Mouse (Mus musculus): ENCODE results near the gene Ilkap. TPM values are rescaled to one million over a fixed set of nuclear protein-coding genes. Genes with fewer than 3 reads are reported as not detected.

The Ilkap gene
- polyA plus RNA-seq, 1 experiment from 2014 or later = 107 TPM

GRCm38 (mm10) chr1:91413030-91413506 lies 14.5 kb upstream of the Ilkap start:
- H3K27me3 ChIP-seq (replicated peaks) = peaks cover 22% of the 10 kb centered on the region
- peak overlapping the region; percentile 64 for H3K27ac ChIP-seq
- peak; percentile 94 for ATAC-seq

DNA sequence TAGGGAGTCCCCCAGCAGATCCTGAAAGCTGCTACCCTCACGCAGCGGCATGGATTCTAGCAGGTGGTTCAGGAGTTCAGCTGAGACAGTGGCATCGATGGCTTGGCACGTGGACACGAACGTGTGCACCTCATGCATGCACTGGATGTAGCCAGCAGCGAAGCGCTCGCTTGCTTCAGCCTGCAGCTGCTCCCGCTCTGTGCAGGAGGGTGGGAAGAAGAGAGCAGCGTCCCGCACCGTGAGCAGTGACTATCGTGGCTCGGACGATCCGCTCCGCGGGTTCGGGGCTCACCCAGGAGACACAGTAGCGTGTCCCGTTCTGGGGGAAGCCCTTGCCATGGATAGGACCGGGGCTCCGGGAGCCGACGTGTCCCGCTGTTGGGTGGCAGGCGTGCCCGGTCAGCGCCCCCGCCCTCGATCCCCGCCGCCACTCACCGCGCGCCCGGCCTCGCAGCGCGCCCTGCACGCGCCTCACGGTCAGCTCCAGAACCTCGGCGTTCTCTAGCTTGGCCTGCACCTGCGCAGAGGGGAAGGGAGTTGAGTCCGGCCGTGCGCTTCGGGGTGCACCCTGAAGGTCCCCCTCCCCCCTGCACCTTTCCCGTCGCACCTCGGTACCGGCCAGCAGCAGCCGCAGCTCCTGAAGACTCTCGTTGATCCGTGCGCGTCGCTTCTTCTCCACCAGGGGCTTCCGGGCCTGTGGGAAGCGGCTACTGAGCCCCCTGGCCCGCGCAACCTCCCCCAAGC lies 13.8 kb upstream of the Ilkap start:
- H3K36me3 ChIP-seq = no peaks in the 10 kb centered on the region; the same call in 1 of the 2 replicates

More at GRCm38 (mm10) chr1:91413030-91413506, 14.5 kb upstream of the Ilkap start:
- WGBS (ENCODE audit: insufficient replicate concordance) = under 1% methylated on average over 34 of the region's 34 CpGs
- peak overlapping the region; percentile 77 for H3K4me3 ChIP-seq
- H3K36me3 ChIP-seq = no peaks in the 10 kb centered on the region; the same call in 1 of the 2 replicates
- H3K4me2 ChIP-seq = peak overlapping the region; percentile 97
- peak overlapping the region; percentile 81 for H3K9ac ChIP-seq
- H3K9me3 ChIP-seq (replicated peaks) = no peaks in the 10 kb centered on the region
- peaks cover 26% of the 10 kb centered on the region for H3K4me1 ChIP-seq

DNA sequence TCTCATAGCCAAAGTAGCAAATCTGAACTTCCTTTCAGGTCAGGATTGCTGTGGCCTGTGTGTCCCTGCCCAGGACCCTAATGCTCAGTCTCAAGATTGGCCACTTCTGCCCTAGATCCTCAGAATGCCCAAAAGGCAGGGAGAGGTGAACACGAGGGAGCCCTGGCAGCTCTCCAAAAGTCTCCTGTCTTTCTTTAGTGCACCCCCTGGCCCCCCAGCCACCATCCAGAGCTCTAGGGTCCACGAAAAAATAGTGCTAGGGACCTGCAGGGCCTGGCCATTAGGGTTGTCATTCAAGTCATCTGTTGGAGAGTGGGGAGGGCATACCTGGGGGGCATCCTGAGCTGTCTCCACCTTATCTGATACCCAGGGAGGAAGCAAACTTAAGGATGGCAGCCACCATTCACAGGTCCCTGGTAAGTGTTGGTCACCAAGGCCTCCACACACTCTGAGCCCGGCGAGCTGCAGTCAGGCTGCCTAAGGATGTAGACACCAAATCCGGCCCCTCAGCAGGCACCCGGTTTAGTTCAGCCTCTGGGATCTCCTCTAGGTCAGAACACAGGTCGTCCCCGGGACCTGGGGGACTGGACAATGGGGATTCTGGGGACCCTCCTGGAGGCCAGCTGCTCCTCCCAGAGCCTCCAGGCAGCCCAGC lies 13.1 kb upstream of the Ilkap start:
- peak overlapping the region; percentile 81; the same call in 1 of the 2 replicates for H3K9ac ChIP-seq
- no peaks in the 10 kb centered on the region; the same call in 1 of the 2 replicates for H3K36me3 ChIP-seq
- peaks cover 30% of the 10 kb centered on the region for H3K27me3 ChIP-seq (replicated peaks)
- peak overlapping the region; percentile 97 for H3K4me2 ChIP-seq
- H3K4me3 ChIP-seq = peak overlapping the region; percentile 77
- WGBS (ENCODE audit: insufficient replicate concordance) = 72% methylated on average over 8 of the region's 8 CpGs
- no peaks in the 10 kb centered on the region for H3K9me3 ChIP-seq (replicated peaks)
- peaks cover 26% of the 10 kb centered on the region for H3K4me1 ChIP-seq
- H3K27ac ChIP-seq = no peak overlapping the region
- no peak for ATAC-seq

More for the DNA sequence above, 13.8 kb upstream of the Ilkap start:
- Histone ChIP-seq H3K27ac (peak overlapping the region; percentile 60), H3K4me1 (peaks cover 26% of the 10 kb centered on the region), H3K4me3 (peak overlapping the region; percentile 77), H3K9me3 (replicated peaks) (no peaks in the 10 kb centered on the region), H3K27me3 (replicated peaks) (peaks cover 25% of the 10 kb centered on the region), H3K9ac (peak overlapping the region; percentile 81), H3K4me2 (peak overlapping the region; percentile 97)
- peak; percentile 19 for ATAC-seq
- WGBS (ENCODE audit: insufficient replicate concordance) = 6% methylated on average over 63 of the region's 65 CpGs

DNA sequence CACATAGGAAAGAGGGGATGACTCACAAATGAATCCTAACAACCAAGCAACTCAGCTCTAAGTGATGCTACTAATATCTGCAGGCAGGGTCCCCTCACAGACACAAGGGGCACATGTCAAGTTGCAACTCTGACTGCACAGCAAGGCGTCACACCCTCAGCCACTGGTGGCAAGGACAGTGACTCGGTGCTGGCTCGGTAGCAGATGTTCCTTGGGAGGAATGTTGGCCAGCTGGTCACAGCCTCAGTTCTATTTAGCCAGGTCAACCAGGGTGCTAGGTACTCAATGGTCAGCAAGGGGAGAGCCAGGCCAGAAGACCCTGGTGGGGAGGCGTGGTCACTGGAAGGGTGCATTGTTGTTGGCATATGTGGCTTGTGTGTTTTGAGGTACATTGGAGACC lies 9.2 kb upstream of the Ilkap start:
- no peak for ATAC-seq
- no peaks in the 10 kb centered on the region; the same call in 1 of the 2 replicates for H3K36me3 ChIP-seq
- H3K4me1 ChIP-seq = peaks cover 11% of the 10 kb centered on the region
- WGBS (ENCODE audit: insufficient replicate concordance) = 66% methylated on average over 4 of the region's 4 CpGs
- H3K27me3 ChIP-seq (replicated peaks) = peaks cover 42% of the 10 kb centered on the region
- H3K4me3 ChIP-seq = no peak overlapping the region
- no peaks in the 10 kb centered on the region for H3K9me3 ChIP-seq (replicated peaks)
- H3K4me2 ChIP-seq = no peak overlapping the region
- no peak overlapping the region for H3K9ac ChIP-seq
- no peak overlapping the region for H3K27ac ChIP-seq

DNA sequence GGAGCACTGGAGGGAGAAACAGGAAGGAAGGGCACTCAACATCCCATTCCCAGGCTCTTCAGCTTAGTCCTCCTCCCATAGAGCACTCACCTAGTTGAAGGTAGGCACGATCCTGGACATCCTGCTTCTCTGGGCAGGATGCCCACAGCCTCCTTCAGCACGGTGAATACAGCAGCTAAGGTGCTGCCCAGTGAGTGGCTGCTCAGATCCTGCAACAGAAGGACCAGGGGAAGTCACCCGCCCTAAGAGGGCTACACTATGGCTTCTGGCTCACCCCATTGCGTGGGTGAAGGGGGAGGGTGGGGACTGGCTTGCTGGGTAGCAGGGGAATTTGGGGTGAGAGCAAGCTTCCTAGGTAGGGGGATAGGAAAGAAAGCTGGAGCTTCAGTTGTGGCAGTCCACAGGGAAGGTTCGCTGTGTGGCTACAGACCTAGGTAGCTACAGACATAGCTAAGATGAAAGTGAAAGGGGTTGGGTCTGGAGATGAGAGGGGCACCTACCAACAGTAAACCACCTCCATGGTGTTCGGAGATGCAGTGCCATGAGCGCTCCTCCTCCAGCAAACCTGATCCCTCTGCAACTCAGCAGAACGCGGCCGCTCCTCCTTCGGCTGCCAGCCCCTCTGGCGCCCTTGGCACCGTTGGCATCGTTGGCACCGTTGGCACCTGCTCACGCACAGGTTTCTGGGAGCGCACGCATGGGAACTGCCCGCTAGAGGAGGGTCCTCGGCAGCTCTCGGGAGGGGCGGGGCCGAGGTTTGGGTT lies 7.0 kb upstream of the Ilkap start:
- no peak overlapping the region for H3K4me2 ChIP-seq
- no peak overlapping the region for H3K9ac ChIP-seq
- no peaks in the 10 kb centered on the region for H3K4me1 ChIP-seq
- no peaks in the 10 kb centered on the region for H3K9me3 ChIP-seq (replicated peaks)
- H3K27ac ChIP-seq = no peak overlapping the region
- no peak overlapping the region for H3K4me3 ChIP-seq
- 47% methylated on average over 23 of the region's 23 CpGs for WGBS (ENCODE audit: insufficient replicate concordance)
- ATAC-seq = no peak
- no peaks in the 10 kb centered on the region for H3K36me3 ChIP-seq
- peaks cover 43% of the 10 kb centered on the region for H3K27me3 ChIP-seq (replicated peaks)

GRCm38 (mm10) chr1:91404976-91405375 lies 6.4 kb upstream of the Ilkap start:
- H3K9ac ChIP-seq = no peak overlapping the region
- ATAC-seq = no peak
- no peak overlapping the region for H3K27ac ChIP-seq
- no peaks in the 10 kb centered on the region for H3K36me3 ChIP-seq
- H3K4me1 ChIP-seq = no peaks in the 10 kb centered on the region
- H3K4me2 ChIP-seq = no peak overlapping the region
- WGBS (ENCODE audit: insufficient replicate concordance) = 11% methylated on average over 1 of the region's 1 CpGs
- H3K27me3 ChIP-seq (replicated peaks) = peaks cover 48% of the 10 kb centered on the region
- H3K9me3 ChIP-seq (replicated peaks) = no peaks in the 10 kb centered on the region
- H3K4me3 ChIP-seq = no peak overlapping the region

DNA sequence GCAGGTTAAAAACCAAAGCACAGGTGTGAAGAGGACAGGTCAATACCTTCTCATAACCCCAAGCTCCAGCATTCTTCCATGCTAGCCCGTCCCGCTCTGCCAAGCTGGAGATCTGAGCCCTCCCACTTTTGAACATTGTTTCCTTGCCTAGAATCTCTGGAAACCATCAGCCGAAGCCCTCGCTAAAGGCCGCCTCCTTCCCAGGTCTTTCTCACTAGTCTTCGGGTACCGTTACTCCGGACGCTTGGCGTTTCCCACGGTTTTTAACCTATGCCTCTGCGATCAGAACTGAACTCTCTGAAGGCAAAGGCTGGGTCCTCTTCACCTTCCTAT lies 722 bp downstream of the Ilkap start:
- WGBS (ENCODE audit: insufficient replicate concordance) = 1% methylated on average over 12 of the region's 12 CpGs
- Histone ChIP-seq H3K36me3 (peaks cover 38% of the 10 kb centered on the region), H3K27ac (peak overlapping the region; percentile 89), H3K4me2 (peak overlapping the region; percentile 88), H3K4me3 (peak overlapping the region; percentile 92), H3K27me3 (replicated peaks) (0 out of 2 replicates have a peak, but pooled peaks cover 13% of the 10 kb centered on the region), H3K9ac (peak overlapping the region; percentile 96), H3K4me1 (peaks cover 33% of the 10 kb centered on the region), H3K9me3 (replicated peaks) (no peaks in the 10 kb centered on the region)
- ATAC-seq = peak; percentile 1; the same call in 1 of the 2 replicates

DNA sequence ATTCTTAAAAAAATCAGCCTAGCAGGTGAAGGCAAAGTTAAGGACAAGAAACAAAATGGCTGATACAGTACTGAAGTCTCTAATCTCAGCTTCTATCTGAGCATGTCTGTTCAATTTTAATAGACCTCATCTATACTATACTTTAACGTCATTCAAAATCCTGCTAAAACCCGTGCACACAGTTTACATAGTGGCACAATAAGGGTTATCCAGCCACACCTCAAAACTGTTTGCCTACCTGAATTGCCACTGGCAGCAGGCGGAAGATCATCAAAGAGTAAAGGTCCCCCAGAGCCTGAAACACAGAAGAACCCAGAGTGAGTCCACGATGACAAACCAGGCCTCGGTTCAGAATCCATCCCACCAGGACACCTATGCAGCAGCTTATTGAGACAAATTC lies 8.2 kb downstream of the Ilkap start:
- 81% methylated on average over 5 of the region's 5 CpGs for WGBS (ENCODE audit: insufficient replicate concordance)
- Histone ChIP-seq H3K27ac (no peak overlapping the region), H3K9ac (no peak overlapping the region), H3K4me3 (no peak overlapping the region), H3K4me1 (peaks cover 8% of the 10 kb centered on the region; the same call in 1 of the 2 replicates), H3K4me2 (no peak overlapping the region), H3K27me3 (replicated peaks) (no peaks in the 10 kb centered on the region), H3K36me3 (peaks cover 97% of the 10 kb centered on the region), H3K9me3 (replicated peaks) (no peaks in the 10 kb centered on the region)
- no peak for ATAC-seq

DNA sequence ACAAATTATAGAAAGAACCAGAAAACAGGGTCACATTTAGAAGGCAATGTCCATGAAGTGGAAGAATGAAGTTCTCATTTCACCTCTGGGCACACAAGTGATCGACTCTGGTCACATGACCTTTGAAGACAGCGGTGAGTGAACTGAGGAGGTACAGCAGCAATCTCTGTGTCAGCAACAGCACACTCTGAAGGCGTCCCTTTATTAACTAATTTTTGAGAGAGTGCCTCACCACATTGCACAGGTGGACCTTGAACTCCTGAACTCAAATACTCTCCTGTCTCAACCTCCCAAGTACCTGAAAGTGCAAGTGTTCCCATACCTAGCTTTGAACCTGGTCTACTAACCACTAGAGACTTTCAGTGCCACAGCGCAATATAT lies 17.5 kb downstream of the Ilkap start:
- Histone ChIP-seq H3K9ac (no peak overlapping the region), H3K27me3 (replicated peaks) (no peaks in the 10 kb centered on the region), H3K4me2 (no peak overlapping the region), H3K36me3 (peaks cover 96% of the 10 kb centered on the region), H3K27ac (no peak overlapping the region), H3K4me3 (no peak overlapping the region), H3K4me1 (no peaks in the 10 kb centered on the region), H3K9me3 (replicated peaks) (no peaks in the 10 kb centered on the region)
- 90% methylated on average over 4 of the region's 4 CpGs for WGBS (ENCODE audit: insufficient replicate concordance)
- ATAC-seq = no peak

GRCm38 (mm10) chr1:91380453-91381090 lies 18.0 kb downstream of the Ilkap start:
- H3K4me2 ChIP-seq = no peak overlapping the region
- peak; percentile 65 for ATAC-seq

GRCm38 (mm10) chr1:91373414-91373835 lies 25.2 kb downstream of the Ilkap start:
- ATAC-seq = peak; percentile 95
- 0 out of 2 replicates have a peak overlapping the region, but pooled peaks have one; percentile 33 for H3K9ac ChIP-seq
- H3K4me1 ChIP-seq = peaks cover 44% of the 10 kb centered on the region
- no peaks in the 10 kb centered on the region for H3K9me3 ChIP-seq (replicated peaks)
- H3K27ac ChIP-seq = peak overlapping the region; percentile 85
- H3K4me3 ChIP-seq = no peak overlapping the region
- WGBS (ENCODE audit: insufficient replicate concordance) = 42% methylated on average over 6 of the region's 6 CpGs
- H3K4me2 ChIP-seq = peak overlapping the region; percentile 34
- H3K27me3 ChIP-seq (replicated peaks) = no peaks in the 10 kb centered on the region
- H3K36me3 ChIP-seq = peaks cover 100% of the 10 kb centered on the region

More at GRCm38 (mm10) chr1:91380453-91381090, 18.0 kb downstream of the Ilkap start:
- no peak overlapping the region for H3K9ac ChIP-seq
- H3K9me3 ChIP-seq (replicated peaks) = no peaks in the 10 kb centered on the region
- peaks cover 97% of the 10 kb centered on the region for H3K36me3 ChIP-seq
- 67% methylated on average over 7 of the region's 7 CpGs for WGBS (ENCODE audit: insufficient replicate concordance)
- H3K4me1 ChIP-seq = 0 out of 2 replicates have a peak, but pooled peaks cover 3% of the 10 kb centered on the region
- H3K27ac ChIP-seq = no peak overlapping the region
- H3K27me3 ChIP-seq (replicated peaks) = no peaks in the 10 kb centered on the region
- H3K4me3 ChIP-seq = no peak overlapping the region
